Comparison of ENCODE assay signal across 13 mouse cellular contexts in the genomic region with DNA sequence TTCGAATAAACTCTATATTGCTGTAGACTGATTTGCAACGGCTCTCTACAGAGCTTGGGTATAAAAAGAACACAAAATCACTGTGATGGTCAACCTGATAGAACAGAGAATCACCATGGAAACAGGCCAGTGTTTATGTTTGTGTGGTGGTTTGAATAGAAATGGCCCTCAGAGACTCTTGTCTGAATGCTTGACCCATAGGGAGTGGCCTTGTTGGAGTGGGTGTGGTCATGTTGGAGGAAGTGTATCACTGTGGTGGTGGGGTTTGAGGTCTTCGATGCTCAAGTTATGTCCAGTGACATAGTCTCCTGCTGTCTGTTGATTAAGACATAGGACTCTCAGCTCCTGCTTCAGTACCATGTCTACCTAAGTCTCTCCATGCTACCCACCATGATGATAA.
"Had no signal": no experiment of that assay in that cellular context is flagged by ENCODE, and none has a peak within 500 bp of the region (broad histone marks: within the 10 kb centered on the region; RNA-seq: fewer than 3 reads in every experiment).

No protein-coding gene starts in this region.

- H3K4me3 ChIP-seq: layer of hippocampus, adult 2 months; limb, embryonic 13.5 days; midbrain, embryonic 15.5 days; neural tube, embryonic 13.5 days; stomach, embryonic 15.5 days had no signal

- H3K36me3 ChIP-seq: limb, embryonic 13.5 days; midbrain, embryonic 15.5 days; neural tube, embryonic 13.5 days; stomach, embryonic 15.5 days had no signal

- H3K27me3 ChIP-seq: limb, embryonic 13.5 days; midbrain, embryonic 15.5 days; neural tube, embryonic 13.5 days; stomach, embryonic 15.5 days had no signal

- H3K9me3 ChIP-seq: limb, embryonic 13.5 days; midbrain, embryonic 15.5 days; neural tube, embryonic 13.5 days; stomach, embryonic 15.5 days had no signal

- H3K4me2 ChIP-seq: limb, embryonic 13.5 days; midbrain, embryonic 15.5 days; neural tube, embryonic 13.5 days; stomach, embryonic 15.5 days had no signal

- ATAC-seq: midbrain, embryonic 15.5 days had no signal

- H3K27ac ChIP-seq: layer of hippocampus, adult 2 months; limb, embryonic 13.5 days; liver, embryonic 14.5 days; midbrain, embryonic 15.5 days; neural tube, embryonic 13.5 days; stomach, embryonic 15.5 days had no signal

- H3K9ac ChIP-seq: limb, embryonic 13.5 days; liver, embryonic 14.5 days; midbrain, embryonic 15.5 days; neural tube, embryonic 13.5 days; stomach, embryonic 15.5 days had no signal

- DNase-seq: kidney, postnatal 10 days; kidney, postnatal 4 days; lung, adult 18-20 months; retina, postnatal 1 day; right cerebral cortex, postnatal 14 days; thymus, adult 2 months; thymus, postnatal 25 days had no signal

- H3K4me1 ChIP-seq: stomach, embryonic 15.5 days had no signal
